Mouse (Mus musculus) liver, adult 2 months (tissue): ENCODE results near the gene Col6a6.

ENCODE experiments used
- CTCF ChIP-seq: fragments of 200-500 bp; IDR thresholded peaks from 2 replicates; pipeline ENCODE4 v1.5.1; 2011; ENCODE audit warnings: low read depth, low read length, control low read depth
- POLR2A ChIP-seq: fragments of 200-500 bp; IDR thresholded peaks from 2 replicates; pipeline ENCODE4 v1.6.1; 2011; ENCODE audit warnings: low read length, control low read depth; ENCODE audit not compliant: insufficient read depth; ENCODE audit errors: extremely low read depth

GRCm38 (mm10) chr9:105712049-105712448 is 115.9 kb downstream of the Col6a6 start:
- TF ChIP-seq CTCF (no peak), POLR2A (no peak)
